Mouse (Mus musculus) layer of hippocampus, postnatal 25 days (tissue): ENCODE measurements around the gene Hdac4. TPM values are rescaled to one million over a fixed set of nuclear protein-coding genes. Genes with fewer than 3 reads are reported as not detected.

ENCODE experiments used
- DNase-seq, 2 experiments: peaks; one replicate each; pipeline ENCODE4 v3.0.0; 2022; ENCODE audit warnings: mixed read lengths in 2 of 2, low spot score in 1 of 2; ENCODE audit errors: extremely low spot score in 1 of 2
- total RNA-seq, 2 experiments: library from RNA; stranded (reverse); gene quantifications; 2 replicates each; pipeline ENCODE4 v1.2.3; 2021

Gene Hdac4
- total RNA-seq, 2 experiments from 2014 or later = 97.9 to 101 TPM

DNA sequence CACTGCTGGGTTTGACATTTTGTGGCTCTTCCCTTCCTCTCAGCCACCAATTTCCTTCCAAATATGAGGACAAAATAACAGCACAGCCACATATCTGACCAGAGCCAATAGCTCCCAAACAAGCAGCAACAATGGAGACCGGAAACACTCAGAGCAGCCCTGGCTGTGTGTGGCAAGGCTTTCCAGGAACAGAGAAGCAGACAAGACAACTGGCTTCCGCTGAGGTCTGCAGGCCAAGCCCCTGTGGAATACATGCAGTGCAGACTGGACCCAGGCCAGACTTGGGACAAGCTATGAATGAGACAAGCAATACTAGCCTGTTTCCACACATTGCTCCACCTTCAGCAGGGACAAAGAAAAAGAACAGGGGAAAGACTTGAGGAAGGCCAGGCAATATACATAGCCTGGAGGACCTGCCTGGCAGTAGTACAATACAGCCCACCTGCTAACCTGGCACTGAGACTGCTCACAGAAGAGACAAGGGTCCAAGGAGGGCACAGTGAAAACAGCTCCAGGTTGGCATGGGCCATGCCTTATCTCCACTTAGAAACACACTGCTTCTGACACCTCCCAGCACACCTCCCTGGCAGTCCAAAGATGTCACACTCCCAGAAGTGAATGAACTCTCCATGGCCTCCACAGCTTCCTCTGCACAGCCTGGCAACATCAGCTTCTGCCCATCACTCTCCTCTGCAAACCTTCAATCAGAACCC lies 58.2 kb downstream of the Hdac4 start:
- no peak for DNase-seq

DNA sequence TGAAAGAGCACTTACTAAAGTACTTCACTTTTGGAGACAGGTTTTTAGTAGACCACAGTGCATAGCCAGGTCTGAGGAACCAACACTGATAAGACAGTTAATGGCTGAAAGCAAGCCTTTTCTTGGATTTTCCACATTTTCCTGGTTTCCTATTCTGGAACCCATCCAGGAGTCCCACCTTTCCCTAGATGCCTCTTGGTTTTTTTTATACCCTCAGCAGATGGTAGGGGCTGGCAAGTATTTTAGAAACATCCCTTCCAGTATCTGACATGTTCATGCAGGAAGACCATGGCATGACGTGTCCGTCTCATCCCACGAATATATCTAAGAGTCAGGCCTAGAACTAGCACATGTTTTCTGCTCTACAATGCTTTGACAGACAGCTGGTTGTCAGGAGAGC lies 59.1 kb downstream of the Hdac4 start:
- no peak for DNase-seq

DNA sequence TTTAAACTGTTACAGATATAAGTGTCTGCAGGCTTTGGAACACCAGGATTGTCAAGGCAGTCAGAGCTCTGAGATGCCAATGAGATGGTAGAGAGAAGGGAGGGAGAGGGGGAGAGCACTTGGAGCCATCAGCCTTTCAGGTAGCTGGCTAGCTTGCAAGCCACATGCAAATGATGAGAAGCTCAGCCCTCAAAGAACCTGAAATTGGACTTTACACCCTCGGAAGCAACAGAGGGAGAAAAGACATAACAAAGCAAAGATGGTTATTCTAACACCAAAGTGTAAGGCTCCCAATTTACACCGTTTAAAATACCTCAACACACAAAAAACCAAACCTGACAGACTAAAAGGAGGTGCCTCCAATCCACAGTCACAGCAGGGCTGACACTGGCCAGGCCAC lies 63.3 kb downstream of the Hdac4 start:
- DNase-seq = no peak

DNA sequence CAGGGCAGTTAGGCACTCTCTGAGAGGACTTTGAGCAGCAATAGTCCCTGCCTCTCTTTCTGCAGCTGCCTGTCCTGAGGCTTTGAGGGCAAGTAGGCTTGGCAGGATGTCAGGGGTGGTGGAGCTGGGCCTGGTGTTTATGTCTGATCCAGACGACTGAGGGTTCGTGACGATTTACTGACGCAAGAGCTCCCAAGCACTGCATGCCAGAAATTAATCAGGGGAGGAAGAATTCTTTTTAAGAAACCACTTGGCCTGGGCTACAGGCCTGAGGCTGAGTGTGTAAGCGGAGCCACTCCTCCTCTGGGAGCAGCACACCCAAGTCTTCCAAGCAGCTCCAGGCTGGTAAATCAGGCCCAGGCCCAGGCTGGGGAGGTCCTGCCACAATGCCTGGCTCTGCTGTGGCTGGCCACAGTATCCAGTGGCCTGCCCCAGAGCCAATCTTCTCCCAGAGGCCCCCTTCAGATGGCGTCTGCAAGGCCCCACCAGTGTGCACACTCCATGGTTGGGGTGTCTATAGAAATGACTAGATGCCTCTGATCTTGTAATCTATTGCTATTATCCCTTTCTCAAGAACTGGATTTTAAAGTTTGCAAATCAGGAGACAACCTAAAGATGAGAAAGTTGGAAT lies 64.9 kb downstream of the Hdac4 start:
- no peak for DNase-seq

DNA sequence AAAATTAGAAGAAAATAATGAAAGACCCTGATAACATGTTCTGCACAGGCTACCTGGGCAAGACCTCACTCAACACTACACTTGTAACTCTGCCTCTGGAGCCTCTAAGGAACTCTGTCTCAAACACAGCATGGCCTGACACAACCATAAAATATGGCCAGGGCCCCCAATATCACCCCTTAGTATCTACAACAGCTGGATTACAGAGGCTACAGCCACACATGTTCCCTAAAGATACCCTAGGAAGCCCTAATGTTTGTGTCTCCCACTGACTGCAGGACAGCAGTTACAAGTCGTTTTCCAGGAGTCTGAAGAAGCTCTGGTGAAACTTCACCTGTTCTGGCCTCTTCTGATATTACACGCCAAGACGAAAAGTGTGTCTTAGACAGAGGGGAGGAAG lies 65.7 kb downstream of the Hdac4 start:
- DNase-seq = no peak

DNA sequence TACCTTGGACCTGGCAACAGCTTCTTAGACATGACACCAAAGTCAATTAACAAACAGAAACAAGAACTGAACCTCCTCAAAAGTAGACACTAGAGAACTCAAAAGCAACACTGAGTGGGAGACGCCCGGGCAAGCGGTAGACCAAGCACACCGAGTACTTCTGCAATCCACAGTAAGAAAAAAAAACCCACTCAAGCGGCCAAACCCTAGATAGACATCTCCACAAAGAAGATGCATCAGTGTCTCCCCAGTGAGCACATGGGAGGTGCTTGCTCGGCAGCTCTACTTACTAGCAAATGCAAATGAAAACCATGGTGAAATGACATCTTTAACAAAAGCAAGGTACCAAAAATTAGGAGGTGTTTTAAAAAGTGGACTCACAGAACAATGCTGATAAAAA lies 67.7 kb downstream of the Hdac4 start:
- DNase-seq = no peak

DNA sequence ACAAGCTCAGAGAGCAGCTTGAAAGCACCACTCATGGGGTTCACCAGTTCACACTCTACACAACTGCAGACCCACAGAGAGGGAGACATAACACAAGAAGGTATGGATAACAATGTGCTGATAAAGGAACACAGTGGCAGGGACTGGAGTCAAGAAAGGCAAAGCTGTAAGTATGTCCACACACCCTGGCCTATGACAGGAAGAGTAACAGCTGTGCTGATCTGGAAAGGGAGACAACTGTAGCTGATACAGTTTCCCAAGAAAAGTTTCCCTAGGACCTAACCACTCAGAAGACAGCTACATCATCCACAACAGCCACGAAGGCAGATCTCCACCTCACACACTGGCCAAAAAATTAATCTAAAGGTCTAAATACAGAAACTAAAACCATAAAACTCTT lies 68.1 kb downstream of the Hdac4 start:
- DNase-seq = no peak

DNA sequence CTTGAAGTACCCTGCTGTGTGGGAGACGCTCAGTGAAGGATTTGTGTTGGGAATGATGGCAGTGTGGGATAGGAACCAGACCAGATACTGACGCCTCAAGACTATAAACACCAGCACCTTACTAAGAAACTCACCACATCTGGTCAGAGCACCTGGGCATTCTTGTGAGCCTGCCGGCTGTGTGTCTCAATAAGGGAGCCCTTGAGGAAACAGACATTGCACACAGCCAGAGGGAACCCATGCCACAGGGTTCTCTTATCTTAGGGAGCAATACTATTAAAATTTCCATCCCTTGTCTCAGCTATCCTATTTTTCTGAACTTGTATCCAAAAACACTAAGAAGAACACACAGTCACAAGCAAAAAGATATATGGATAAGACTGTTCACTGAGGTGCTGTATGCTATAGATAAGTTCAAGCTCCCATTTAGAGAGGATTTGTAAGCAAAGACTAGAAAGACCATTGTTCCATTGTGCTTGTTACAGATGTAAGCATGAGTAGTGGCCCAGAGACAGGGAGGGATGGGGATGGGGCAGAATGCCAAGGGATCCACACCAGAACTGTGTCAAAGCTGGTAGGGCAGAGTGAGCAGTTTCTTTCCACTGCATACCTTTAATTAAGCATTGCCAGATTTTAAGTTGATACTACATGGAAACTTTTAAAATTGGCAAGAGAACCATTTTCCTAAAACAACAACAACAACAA lies 70.8 kb downstream of the Hdac4 start:
- no peak for DNase-seq

DNA sequence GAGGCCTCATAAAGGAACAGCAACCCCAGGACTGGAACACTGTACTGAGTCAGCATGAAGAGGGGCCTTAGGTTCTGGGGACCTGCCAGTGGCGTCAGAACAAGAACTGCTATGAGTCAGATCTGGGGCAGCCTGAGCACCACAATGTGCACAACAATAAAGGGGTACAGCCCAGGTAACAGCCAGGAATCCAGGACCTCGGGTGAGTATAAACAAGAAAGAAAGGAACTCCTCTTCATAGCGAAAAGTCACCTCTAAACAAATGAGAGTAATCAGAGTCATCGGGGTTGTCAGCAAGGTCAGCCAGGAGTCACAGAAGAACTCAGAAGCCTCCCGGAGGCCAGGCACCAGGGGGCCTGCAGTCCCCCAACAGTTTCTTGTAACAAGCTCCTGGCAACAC lies 76.2 kb downstream of the Hdac4 start:
- no peak for DNase-seq

DNA sequence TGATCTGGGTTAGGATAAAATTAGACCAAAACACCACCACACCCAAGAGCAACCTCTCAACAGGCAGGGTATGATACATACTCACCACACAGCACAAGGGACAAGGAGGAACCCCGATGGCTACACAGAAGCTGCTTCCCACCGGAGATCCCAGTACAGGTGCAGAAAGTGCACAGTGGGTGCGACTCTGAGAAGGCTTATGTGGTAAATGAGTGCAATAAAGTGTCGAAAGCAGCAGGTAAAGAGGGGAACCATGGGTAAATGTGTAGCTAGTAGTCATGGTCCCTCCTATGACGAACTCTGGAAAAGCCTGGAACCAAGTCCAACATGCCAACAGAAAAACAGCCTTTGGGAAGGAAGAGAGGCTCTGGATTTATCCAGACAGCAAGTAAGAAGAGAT lies 77.9 kb downstream of the Hdac4 start:
- DNase-seq = no peak

DNA sequence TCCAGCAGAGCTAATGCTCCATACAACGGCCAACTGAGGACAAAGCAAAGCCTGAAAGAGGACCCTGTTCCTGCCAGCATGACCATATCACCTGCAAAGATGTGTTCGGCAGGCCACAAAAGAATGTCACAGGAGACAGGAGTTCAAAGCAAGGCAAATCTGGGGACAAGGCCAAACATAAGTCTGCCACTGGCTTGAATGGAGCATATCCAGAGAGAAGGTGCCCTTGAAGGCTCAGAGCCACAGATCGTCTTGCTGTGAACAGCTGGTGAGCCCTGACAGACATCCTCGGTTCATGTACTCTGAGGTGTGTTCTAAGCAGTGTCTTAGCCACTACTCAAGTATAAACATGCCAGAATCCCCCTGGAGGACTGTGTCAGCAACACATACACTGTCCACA lies 79.3 kb downstream of the Hdac4 start:
- no peak for DNase-seq

DNA sequence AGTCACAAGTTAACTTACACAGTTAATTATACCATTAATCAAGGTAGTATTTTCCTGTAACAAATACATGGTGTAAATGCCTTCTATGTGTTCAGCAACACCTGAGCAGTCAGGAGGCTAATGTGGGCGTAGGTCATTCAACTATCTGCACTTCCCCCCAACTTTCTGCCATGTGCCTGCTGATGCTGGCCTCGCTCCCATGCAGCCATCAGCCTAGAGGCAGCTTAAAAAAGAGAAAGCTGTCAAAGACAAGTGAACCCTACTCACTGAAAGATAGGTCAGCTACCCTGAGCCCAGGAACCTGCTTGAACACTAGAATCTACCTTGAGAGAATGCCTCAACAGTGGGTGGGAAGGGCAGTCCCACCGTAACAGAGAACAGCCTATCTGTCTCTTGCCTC lies 81.4 kb downstream of the Hdac4 start:
- no peak for DNase-seq

DNA sequence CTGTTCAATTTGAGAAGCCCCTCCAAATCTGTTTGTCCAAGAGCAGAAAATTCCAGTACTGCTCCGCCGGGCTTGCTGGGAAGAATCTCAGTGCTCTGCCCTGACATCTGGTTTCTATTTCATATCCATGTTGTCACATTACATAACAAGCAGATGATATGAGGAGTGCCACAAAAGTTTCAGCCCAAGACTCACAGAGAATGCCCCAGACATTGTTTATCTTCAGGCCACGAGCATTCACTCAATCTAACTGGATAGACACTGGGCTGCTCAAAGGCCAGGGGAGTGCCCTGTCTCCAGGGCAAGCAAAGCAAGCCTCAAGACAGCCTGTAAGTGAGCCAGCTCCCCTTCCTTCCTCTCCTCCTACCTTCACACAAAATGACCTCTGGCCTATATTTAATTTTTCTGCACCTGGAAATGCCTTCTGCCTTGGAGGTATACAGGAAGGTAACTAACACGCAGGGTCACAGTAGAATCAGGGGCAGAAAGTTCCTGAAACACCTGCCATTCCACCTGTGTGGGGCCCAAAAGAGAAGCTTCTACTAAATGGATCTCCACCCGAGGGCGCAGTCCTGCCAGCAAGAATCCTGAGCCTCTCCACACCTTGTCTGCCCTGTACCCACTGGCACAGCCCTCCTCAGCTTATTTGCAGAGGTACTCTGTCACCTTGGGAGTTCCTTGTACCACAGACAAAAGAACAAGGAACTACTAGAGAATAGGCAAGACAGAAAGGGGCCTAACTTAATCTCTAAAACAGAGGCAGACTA lies 82.1 kb downstream of the Hdac4 start:
- DNase-seq = no peak

DNA sequence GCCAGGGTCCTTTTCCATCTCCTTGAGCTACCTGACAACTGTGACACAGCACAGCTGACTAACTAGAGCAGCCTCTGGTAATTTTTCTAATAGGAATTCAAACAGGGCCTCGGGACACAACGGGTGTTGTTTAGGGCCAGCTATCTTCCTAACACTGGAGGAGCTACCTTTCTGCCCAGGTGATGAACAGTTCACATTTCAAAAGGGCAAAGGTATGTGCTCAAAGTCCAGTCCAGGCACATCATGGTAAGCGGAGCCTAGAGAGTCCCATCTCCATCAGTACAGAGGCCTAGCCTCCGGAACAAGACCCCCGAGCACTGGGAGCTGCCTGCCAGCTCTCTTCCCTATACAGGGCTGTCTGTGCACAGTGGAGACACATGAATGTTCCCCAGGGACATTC lies 82.9 kb downstream of the Hdac4 start:
- DNase-seq = no peak

DNA sequence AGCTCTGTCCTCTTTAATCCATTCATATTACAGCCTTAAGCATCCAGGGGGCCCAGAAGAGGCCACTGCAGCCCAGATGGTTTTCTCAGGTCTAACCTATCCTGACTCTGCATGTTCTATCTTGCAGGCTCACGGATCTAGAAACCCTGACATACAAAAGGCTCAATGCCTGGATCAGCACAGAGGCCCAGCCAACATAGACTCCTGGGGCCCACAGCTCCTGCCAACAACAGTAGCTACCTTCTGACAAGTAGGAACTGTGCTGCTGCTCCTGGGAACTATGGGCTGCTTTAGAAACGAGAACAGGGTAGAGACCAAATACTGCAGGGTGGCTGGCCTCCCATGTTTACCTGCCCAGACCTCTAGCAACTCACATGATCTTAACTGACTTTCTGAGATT lies 83.9 kb downstream of the Hdac4 start:
- no peak for DNase-seq

DNA sequence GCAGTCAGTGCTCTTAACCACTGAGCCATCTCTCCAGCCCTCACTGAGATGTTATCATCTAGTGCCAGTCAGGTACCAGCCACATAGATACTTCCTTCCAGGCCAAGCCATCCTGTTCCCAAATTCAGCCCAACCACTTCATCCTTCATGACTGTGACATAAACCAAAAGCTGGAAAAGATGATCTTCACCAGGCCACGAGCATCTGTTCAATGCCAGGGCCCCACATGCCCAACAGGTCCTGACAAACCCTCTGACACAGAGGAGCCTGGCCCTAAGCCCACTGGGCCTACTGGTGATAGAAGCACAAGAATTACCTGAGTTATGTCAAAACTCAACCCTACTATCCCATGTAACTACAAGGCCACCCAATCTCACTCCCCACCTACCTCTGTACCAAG lies 84.5 kb downstream of the Hdac4 start:
- DNase-seq = no peak

DNA sequence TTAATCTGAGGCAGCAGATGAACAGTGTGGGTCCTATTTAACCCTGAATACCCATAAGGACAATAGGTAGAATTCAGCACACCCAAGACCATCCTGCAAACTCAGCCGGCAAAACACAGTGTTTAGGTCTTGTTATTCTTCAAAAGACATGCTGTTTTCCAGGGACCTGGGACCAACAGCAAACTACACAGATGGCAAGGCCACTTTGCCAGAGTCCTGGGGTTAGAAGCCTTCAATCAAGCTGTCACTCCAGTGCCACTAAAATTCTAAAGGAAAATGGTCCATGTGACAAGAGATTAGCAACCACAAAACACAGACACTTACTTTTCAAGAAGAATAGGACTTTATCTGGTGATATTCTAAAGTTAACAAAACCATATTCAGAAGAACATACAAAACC lies 86.3 kb downstream of the Hdac4 start:
- DNase-seq = no peak

DNA sequence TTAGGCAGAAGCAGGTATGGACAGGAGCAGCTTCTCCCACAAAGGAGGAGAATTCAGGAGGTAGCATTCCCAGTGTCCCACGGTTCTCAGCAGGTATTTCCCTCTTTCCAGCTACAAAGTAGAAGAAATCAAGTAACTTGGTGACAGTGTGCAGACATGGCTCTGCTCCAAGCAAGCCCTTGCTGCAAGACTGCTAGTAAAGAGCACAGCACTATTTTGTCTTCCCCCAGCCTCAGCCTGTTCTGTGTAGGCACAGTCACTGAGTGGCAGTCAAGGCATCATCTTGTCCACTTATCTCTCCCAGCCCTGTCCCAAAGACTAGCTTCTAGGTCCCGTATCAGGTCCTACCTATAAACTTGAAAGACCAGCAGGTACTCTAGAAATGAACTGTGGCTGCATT lies 86.9 kb downstream of the Hdac4 start:
- DNase-seq = no peak

DNA sequence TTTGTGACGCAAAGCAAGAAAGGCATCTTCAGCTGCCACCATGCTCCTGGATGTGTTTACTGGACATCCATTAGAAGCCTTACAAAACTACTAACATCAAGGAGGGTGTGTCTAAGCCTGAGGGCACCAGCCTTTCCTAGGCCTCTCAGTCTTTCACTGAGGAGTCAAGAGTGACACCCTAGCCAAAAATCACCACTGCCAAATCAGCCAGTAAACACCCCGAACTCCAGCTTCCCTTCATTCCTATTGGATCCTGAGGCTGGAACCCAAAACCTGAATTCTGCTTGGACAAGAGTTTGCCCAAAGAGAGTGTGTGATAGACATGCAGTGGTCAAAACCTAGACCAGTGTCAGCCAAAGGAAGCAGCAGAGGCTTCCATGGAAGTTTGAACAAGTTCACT lies 87.5 kb downstream of the Hdac4 start:
- DNase-seq = no peak

DNA sequence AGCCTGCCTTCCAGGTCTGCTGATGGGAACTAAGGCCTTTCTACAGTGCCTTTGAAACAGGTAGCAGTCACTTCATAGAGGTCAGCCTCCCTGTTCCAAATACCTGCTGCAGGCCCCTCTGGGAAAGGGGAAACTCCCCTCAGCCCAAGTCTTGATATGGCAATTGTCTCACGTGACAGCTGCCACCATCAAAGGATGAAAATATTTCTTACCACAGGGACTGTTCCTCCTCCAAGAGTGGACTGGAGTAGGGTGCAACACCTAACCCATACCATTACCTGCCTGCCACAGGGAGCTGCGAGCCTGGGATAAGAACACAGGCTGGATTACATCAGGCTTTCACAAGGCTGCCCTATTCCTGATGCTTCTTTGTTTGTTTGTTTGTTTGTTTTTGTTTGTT lies 88.0 kb downstream of the Hdac4 start:
- DNase-seq = no peak

DNA sequence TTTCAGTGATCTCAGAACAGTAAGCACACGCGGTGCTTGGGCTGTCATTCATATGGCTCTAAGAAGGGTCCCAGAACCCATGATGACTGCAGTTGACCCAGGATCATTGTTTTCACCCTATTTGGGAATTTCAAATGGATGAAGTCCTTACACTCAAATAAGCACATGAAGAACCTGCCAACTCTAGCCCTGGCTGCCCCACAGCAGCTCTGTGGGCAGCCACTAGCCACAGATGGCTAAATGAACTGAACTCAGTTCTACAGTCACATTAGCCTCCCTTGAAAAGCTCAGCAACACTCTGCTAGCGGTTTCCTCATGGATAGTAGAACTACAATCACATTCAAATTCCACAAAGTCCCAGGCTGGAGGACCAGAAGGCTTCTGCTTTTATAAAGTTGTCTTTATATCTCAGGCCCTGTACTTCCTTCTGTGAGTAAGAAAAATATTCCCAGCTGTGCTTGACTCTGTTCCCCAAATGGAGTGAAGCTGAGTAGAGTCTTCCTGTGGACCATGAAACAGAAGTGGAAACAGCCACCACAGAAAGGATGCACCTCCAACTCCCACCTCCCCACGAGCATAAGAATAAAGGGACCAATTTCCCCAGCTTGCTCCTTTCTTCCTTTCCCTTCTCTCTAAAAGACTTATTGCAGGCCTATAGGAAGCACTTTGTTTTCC lies 88.9 kb downstream of the Hdac4 start:
- no peak for DNase-seq
